Mouse (Mus musculus) CD8-positive naive resting alpha-beta T cell, adult 2 months (primary cell): Measurements from ENCODE around the gene Zbtb4.

ENCODE experiments used
- DNase-seq, 2 experiments: peaks; one replicate each; pipeline ENCODE4 v3.0.0; 2022; ENCODE audit warnings: low read depth in 2 of 2, low spot score in 2 of 2

Zbtb4 gene

GRCm38 (mm10) chr11:69763551-69763950, 2.2 kb upstream of the Zbtb4 start:
- no peak for DNase-seq

DNA sequence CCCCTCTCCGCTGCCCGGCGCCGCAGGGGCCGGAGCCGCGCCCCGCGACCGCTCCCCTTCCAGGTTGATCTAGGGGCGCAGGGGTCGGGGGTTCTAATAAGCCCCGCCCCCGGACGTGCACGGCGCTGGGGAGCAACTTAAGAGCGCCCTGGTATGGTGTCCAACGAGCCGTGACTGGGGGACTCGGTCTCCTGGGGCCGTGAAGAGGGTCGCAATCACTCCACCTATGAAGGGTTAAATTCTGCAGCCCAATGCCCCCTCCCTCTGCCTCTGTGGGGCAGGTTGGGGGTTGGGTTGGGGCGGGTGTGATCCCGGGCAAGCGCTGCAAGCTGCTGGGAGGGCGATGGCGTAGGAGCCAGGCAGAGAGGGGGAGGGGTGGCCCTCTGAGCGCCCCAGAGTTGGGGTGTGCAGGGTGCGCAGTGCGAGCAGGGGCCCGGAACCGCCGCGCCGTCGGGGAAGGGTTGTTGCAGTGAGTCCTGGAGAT, 456 bp downstream of the Zbtb4 start:
- peak; percentile 67 to 82 for DNase-seq

DNA sequence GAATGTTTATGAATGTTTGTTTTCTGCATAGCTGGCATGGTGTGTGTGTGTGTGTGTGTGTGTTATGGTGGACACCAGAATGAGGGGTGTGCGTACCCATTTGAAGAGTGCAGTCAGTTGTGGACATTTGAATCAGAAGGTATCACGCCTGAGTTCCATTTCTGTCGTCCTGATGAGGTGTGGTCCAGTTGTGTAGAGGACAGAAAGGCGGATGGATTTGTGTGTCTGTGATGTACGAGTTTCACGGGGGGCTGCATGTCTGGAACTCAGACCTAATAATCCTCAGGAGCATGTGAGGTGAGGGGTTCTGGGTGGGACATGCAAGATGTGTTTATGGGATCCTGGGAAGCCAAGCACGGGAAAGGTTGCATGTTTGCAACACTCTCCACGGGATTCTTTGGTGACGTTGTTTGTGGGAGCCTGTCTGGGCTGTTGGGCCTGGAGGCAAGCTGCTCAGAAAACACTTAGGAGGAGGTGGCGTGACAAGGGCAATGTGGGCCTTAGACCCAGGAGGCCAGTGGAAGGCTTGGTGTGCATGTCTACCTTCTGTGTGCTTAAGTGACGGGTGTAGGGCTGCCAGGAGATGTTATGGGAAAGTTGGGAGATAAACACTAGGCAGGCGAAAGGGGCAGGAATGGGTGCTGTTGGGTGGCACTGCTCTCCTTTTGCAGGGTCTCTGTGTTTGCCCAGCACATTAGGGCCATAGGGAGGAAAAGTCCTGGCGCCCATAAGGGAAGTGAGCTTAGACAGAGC, 1.3 kb downstream of the Zbtb4 start:
- DNase-seq, result no peak

GRCm38 (mm10) chr11:69767625-69767909, 1.9 kb downstream of the Zbtb4 start:
- no peak for DNase-seq

GRCm38 (mm10) chr11:69774961-69775360, 9.2 kb downstream of the Zbtb4 start:
- no peak for DNase-seq

- no peak for DNase-seq
These were observed 10.0 kb downstream of the Zbtb4 start for GRCm38 (mm10) chr11:69775716-69776115.

DNA sequence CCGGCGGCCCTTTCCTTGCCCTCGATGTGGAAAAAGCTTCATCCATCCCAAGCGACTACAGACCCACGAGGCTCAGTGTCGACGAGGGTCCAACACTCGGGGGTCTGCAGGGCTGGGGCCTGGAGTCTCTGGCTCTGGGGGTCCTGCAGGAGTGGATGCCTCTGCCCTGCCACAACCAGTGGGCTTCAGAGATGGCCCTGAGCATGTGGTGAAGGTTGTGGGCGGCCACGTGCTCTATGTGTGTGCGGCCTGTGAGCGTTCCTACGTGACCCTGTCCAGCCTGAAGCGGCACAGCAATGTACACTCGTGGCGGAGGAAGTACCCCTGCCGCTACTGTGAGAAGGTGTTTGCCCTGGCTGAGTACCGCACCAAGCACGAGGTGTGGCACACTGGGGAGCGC, 10.8 kb downstream of the Zbtb4 start:
- DNase-seq, result no peak

- DNase-seq, result no peak
These were observed 12.0 kb downstream of the Zbtb4 start for GRCm38 (mm10) chr11:69777504-69778257.

DNA sequence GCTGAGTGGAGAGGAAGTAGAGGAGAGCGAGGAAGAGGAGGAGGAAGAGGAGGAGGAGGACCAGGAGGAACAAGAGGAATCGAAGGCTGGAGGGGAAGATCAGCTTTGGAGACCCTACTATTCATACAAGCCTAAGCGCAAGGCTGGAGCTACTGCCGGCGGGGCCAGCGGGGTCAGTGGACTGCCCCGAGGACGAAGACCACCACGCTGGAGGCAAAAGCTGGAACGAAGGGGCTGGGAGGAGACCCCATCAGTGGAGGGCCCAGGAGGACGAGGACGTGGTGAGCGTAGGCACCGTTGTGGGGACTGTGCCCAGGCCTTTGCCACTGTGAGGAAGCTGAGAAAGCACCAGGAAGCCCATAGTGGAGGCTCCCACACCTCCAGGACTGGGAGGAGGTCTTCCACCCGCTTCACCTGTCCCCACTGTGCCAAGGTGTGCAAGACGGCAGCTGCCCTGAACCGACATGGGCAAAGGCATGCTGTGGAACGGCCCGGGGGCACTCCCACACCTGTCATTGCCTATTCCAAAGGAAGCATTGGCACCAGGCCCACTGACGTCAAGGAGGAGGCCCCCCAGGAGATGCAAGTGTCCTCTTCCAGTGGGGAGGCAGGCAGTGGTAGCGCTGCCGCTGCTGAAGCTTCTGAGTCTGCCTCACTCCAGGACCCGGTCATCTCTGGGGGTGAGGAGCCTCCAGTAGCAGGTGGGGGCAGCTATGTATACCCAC, 12.7 kb downstream of the Zbtb4 start:
- DNase-seq, result no peak

DNA sequence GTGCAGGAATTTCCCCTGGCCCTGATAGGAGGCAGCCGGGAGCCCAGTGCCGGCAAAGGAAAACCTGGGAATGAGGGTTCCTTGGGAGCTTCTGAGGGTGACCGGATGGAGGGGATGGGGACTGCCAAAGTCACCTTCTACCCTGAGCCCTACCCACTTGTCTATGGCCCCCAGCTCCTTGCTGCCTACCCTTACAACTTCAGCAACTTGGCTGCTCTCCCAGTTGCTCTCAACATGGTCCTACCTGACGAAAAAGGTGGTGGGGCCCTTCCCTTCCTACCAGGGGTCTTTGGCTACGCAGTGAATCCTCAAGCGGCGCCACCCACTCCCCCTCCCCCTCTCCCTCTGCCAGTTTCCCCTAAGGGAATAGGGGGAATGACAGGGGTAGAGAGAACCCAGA, 13.3 kb downstream of the Zbtb4 start:
- DNase-seq, result no peak

DNA sequence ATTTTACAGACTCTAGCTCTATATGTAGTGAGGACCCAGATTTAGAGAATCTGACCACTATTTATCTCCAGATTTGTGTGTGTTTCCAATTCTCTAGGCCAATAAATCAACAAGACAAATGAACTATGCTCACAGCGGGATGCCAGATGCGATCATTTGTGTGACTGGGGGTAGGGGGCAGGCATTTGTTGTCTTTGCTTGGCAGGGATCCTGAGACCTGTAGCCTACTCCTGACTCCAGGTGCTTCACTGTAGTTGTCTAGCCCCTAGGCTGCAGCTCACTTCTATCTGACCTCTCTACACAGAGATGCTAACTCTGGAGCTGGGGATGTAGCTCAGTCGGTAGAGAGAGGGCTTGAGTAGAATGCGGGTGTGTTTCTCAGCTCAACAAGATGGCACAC, 16.1 kb downstream of the Zbtb4 start:
- DNase-seq, result no peak

- DNase-seq, result no peak
These were observed 19.1 kb downstream of the Zbtb4 start for GRCm38 (mm10) chr11:69784793-69785272.

DNA sequence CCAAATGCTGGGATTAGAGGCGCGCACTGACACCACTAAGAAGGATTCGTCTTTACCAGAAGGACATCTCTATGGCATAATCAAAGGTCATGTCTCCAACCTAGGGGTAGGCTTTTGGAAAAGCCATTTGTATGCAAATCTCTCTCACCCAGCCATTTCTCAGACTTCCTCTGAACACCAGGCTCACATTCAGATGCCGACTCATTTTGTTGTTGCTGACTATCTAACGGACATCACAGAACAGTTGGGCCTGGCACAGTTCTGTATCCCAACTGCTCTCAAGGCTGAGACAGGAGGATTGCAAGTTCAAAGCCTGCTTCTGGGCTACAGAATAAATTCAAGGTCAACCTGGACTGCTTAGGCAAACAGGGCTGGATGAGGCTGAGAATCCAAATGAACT, 21.6 kb downstream of the Zbtb4 start:
- DNase-seq, result no peak

DNA sequence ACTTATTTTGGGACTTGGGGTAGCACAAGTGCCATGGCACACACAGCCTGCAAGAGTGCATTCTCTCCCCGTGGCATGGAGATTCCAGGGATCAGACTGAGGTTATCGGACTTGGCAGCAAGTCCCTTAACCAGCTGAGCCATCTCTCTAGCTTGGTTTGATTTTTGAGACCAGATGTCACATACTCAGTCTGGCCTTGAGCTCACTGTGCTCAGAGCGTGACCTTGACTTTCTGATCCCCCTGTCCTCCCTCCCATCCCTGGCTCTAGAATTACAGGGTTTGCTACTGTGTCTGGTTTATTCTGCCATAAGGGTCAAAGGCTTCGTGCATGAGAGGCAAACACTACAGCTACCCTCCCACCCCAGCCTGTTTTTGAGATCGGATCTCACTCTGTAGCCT, 23.7 kb downstream of the Zbtb4 start:
- DNase-seq, result no peak

DNA sequence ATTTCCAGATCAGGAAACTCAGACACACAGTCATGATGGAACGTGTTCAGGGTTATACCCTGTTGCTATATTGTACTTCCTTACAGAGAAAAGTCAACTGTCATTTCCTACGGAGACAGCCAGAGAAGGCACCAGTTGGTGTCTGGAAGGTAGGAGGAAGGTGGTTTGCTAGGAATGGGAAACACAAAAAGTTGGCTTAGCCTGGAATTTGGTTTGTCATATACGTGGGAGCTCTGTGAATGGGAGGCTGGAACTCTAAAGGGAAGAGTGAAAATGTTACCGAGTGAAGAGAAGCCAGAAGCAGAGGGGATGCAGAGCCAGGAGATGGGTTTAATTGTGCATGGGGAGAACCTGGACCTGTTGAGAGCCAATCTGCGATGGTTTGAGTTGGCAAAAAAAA, 25.7 kb downstream of the Zbtb4 start:
- no peak for DNase-seq

- no peak for DNase-seq
These were observed 27.7 kb downstream of the Zbtb4 start for GRCm38 (mm10) chr11:69793429-69793828.

- peak; percentile 79 to 80 for DNase-seq
These were observed 29.7 kb downstream of the Zbtb4 start, which contains the start of gene Chrnb1 for GRCm38 (mm10) chr11:69795168-69795982. TSS of gene Chrnb1 (minus strand) at chr11:69795943.

GRCm38 (mm10) chr11:69795983-69796435, 30.3 kb downstream of the Zbtb4 start:
- no peak for DNase-seq

- DNase-seq, result no peak
These were observed 32.2 kb downstream of the Zbtb4 start for GRCm38 (mm10) chr11:69797924-69798323.

- DNase-seq, result no peak
These were observed 33.9 kb downstream of the Zbtb4 start for GRCm38 (mm10) chr11:69799394-69800137.
